Mouse (Mus musculus) neutrophil, adult 5-6 weeks (primary cell): ENCODE measurements around the gene Vps72. TPM values are rescaled to one million over a fixed set of nuclear protein-coding genes. Genes with fewer than 3 reads are reported as not detected.
A peak's percentile ranks its signal among the peaks of the same experiment; 100 is the strongest.
"Not testable (repeated sequence)": the region's sequence is repeated elsewhere in the genome, so short reads cannot be mapped to it uniquely, and the experiment has no call there.

Experiments used
- ATAC-seq: fragments of 151-379, 151-347 bp; 2 replicates; pipeline ENCODE4 v1.8.0; 2017; ENCODE audit warnings: mild to moderate bottlenecking, moderate TSS enrichment; ENCODE audit not compliant: insufficient number of reproducible peaks, poor library complexity, low FRiP score, severe bottlenecking; ENCODE audit errors: extremely low read depth
- total RNA-seq: library from RNA; stranded (forward); fragments of 200-1000 nt; gene quantifications from 2 replicates; pipeline ENCODE4 v1.2.3, GENCODE M21; 2017

Vps72 gene
- total RNA-seq, 1 experiment from 2014 or later = 63.9 TPM

GRCm38 (mm10) chr3:95130081-95130480 lies 19.3 kb downstream of the Vps72 start:
- ATAC-seq = no peak

- not testable (repeated sequence) for ATAC-seq
Observed at GRCm38 (mm10) chr3:95132389-95132788, 21.6 kb downstream of the Vps72 start.

GRCm38 (mm10) chr3:95133176-95133575 lies 22.4 kb downstream of the Vps72 start:
- no peak for ATAC-seq

DNA sequence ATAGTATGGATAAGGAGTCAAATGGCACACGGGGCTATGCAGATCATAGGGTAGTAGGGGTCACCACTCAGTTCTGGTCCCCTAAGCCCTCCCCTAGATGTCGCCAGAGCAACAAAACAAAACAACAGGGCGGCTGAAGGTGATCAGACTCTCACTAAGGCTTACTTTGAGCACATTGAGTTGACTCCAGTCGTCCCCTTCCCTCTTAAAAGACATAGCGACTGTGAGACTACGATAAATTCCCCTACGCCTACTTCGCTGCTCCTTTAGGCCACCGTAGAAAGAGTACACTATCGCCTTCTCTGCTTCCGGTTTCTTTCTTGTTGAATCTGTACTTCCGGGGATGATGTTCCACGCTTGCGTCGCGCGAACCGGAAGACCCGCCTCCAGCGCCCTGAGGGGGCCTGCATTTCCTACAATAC lies 22.9 kb downstream of the Vps72 start, which contains the start of the genes Scnm1 and Lysmd1:
TSS of gene Scnm1 (minus strand) at position 332 of the 422 bp plus-strand sequence.
TSS of gene Lysmd1 (plus strand) at position 409 of the 422 bp plus-strand sequence.
- ATAC-seq = peak; percentile 94

GRCm38 (mm10) chr3:95134133-95134532 lies 23.3 kb downstream of the Vps72 start:
- ATAC-seq = not testable (repeated sequence)

DNA sequence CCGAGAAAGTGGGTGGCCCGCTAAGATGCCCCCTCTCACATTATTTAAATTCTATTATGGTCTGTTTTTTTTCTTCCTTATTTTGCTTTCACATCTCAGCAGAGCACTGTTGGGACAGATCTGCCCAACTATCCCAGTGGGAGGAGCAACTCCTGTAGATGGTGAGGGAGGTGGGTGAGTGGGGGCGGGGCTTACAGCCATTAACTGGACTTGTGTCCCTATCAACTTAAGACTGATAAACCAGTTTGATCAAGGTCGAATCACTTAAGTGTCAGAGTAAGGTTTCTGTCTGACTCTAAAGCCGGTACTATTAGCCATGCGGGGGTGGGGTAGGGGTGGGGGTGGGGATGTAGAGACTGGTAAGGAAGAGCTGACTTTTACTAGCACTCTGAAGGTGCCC lies 24.2 kb downstream of the Vps72 start:
- no peak for ATAC-seq

DNA sequence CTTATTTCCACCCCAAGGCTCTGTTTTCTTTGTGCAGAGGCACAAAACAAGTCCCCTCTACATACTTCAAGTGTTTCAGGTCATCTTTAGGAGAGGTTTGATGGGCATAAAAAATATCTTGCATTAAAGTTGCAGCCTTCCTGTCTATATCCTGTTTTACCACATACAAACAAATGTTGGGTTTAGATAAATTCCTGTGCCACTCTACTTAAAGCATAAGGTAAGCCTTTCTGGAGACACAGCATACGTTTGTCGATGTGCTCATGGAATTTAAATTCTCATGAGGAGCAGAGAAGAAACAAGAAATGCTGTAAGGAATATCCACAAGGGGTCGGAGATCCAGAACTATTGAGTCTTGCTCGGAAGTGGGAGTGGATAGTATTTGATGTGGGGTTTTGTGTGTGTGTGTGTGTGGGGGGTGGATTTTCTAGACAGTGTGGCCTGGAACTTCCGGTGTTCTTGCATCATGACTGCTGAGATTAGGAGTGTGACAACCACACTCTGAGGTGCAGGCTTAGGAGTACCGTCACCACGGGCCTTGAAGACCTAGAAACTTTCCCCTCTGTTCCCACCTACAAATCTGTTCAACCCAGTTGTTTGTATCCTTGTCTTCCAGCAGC lies 24.7 kb downstream of the Vps72 start:
- no peak for ATAC-seq

DNA sequence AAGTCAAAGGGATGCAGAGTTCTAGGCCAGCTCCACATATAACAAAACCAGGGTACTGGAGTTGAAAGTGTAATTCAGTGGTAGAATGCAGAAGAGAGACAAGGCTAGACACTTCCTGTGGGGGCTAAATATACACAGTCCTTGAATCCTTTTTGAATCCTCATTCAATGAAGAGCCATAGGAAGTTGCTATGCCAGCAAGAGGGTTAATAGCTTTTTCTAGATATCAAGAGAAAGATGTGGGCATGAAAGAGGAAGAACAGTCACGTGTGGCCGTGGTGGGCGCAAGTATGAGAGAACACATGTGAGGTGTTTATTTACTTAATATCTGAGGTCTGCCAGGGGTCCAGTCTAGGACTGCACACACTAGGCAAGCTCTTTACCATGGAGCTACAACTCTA lies 25.5 kb downstream of the Vps72 start:
- no peak for ATAC-seq

DNA sequence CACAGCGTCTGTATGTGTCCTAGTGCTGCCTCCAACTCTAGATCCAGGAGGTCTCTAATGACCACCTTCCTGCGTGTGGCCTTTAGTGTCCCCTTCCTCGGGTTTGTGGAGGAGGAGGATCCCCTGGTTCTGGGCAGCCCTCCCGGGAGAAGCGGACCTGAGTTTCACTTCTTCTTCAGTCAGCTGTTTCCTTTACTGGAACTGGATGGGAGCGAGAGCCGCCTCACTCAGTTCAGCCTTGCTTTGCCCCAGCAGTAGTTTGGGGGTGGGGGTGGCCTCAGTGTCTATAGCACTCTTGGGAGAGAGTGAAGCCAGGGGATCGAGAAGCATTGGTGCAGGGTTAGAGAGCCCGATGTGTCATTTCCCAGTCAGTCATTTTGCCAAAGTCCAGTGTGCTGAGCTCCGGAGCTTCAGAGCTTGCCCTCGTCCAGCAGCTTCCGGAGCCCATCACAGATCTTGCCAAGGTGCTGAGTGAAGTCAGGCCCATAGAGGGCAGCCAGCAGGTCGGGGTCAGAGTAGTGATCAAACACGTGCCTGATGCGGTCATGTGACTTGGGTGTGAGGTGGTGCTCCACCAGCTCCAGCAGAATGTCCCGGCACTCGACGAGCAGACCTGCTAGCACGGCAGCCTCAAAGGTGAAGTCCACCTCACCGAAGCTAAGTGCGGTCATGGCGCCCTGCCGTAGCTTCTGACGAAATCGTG lies 28.9 kb downstream of the Vps72 start:
- no peak for ATAC-seq

DNA sequence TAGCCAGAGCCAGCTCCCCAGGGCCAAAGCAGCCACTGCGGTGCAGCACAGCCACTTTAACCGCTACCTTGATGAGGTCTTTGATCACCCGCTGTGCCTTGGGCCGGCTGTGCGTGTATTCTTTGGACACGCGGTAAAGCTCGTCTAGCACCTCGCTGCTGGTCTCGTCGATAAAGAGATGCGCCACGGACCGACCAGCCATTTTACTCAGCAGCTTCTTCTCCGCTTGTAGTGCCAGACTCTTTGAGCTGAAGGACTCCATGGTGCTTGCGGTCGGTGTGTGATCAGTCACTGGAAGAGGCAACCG lies 29.4 kb downstream of the Vps72 start:
- no peak for ATAC-seq

- no peak for ATAC-seq
Observed at GRCm38 (mm10) chr3:95140795-95141194, 30.0 kb downstream of the Vps72 start.

- peak; percentile 50 for ATAC-seq
Observed at GRCm38 (mm10) chr3:95141474-95141873, 30.7 kb downstream of the Vps72 start.

DNA sequence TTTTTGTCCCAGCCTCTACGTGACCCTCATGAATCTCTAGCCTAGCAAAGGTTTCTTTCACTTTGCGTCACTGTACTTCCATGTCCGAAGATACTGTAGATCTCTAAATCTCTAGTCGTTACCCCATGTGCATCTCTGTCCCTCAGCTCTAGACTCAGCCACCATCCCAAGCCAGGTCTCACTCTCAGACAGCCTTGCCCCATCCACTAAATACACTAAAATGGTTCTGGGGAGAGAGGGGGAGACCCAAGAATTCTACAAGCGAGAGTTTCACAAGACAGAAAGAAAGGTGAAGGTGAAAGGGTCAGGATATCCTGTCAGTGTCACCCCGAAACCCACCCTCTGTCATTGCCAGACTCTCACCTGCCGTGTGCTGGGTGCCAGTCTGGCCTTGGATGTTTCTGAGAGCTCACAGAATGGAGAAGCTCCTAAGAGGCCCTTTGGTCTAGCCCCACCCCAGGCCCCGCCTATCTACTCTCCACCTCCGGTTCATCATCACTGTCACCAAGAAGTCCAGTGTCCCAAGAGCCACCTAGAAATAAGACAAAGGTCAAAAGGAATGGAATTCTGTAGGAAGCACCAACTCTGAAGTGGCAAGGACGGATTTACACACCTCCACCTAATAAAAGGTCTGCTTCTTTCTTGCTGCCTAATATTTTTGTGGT lies 31.3 kb downstream of the Vps72 start, which contains the start of gene Tnfaip8l2:
TSS of gene Tnfaip8l2 (minus strand) at position 409 of the 665 bp plus-strand sequence.
- ATAC-seq = peak; percentile 62

- ATAC-seq = peak; percentile 83
Observed at GRCm38 (mm10) chr3:95142617-95143011, 31.8 kb downstream of the Vps72 start.

DNA sequence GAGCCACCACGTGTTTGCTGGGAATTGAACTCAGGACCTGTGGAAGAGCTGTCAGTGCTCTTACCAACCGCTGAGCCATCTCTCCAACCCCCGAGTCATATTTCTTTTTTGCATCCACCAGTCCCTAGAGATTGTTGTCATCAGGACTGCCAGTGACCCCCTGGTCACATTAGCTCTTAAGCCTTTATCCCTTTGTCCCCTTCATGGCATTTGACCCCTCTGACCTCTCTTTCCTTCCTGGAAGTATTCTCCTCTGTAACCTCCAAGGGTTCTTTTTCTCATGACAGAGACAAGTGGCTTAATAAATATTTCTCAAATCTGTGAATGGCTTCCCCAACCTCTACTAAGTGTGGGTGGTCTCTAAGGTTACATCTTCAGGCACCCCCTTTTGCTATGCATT lies 37.1 kb downstream of the Vps72 start:
- no peak for ATAC-seq

- peak; percentile 87 for ATAC-seq
Observed at GRCm38 (mm10) chr3:95153874-95154273, 43.1 kb downstream of the Vps72 start.

DNA sequence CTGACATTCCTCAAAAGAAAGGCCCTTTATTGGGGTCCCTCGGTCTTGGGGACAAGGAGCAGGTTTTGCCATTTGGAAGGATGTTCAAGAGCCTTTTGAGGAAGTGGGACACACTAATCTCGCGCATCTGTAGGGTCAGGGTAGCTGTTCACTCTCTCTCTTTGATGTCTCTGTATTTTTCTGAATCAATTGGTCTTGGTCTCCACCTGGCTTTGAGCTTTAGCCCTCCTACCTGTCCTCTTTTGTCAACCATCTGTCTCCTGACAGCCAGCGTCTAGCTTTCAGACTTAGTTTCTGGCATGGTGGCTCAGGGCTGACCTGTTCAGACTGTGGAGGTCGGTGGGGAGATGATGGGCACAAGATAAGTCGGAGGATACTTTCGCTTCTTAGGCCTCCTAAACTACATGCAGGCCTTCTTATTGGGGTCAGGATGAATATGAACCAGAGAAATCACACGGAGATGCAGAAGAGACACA lies 48.7 kb downstream of the Vps72 start:
- no peak for ATAC-seq

GRCm38 (mm10) chr3:95159987-95160963 lies 49.5 kb downstream of the Vps72 start, which contains the start of gene Sema6c:
TSS of gene Sema6c (plus strand) at chr3:95160457.
- peak; percentile 98 for ATAC-seq
